Mouse (Mus musculus) lung, postnatal 0 days (tissue): ENCODE measurements at regions not wholly inside any gene's neighbourhood (a gene's known extent, or its start where the extent isn't known, plus 50 kb on each side); places are given as distances from the start of the nearest gene placed in this dataset.

Experiments
- CTCF ChIP-seq: IDR thresholded peaks from 2 replicates; pipeline ENCODE4 v1.5.1; 2016; ENCODE audit warnings: antibody characterized with exemption, mild to moderate bottlenecking
- EP300 ChIP-seq: IDR thresholded peaks from 2 replicates; pipeline ENCODE4 v1.6.1; 2016; ENCODE audit warnings: antibody characterized with exemption, mild to moderate bottlenecking, control low read depth

DNA sequence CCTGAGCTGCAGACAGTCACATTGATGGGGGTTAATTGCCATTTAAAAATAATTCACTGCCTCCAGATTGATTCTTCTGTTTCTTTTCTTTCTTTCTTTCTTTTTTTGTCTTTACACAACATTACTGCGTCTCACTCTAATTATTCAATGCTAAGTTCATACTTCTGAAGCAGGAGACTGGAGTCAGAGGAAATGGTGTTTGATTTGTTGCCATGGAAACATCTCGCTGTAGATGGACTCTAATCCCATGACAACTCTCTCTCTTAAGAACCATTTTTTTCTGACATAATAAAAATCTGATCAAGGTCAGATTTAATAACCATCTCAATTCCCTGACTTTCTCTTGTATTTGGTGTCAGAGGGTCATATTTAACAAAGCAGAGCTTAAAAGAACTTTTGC lies 195.1 kb downstream of the Ids start:
- TF ChIP-seq CTCF (no peak), EP300 (no peak)
